Comparison of ENCODE assay signal across 9 mouse cellular contexts in the genomic region with DNA sequence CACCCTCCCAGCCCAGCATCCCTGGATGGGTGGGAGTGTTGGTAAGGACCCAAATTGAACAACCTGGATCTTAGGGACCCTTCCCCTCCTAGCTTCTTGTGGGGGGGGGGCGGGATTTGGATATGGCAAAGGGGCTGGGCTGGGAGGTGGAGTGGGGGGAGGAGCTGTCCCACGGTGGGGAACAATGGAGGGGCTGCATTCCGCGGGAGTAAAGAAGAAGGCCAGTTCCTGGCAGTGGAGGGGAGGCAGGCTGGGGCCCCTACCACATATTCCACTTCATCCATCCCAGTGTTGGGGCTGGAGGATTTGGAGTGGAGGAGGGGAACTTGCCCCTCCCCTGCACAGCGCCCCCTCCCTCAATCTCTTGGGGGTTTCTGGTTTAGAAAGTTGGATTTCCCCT. TPM values are rescaled to one million over a fixed set of nuclear protein-coding genes. Genes with fewer than 3 reads are reported as not detected.
DNase-seq lines count a peak whose midpoint lies in the region; ATAC-seq and TF ChIP-seq lines count a peak whose summit lies in the region.
"Had no signal": no experiment of that assay in that cellular context is flagged by ENCODE, and none has a peak within 500 bp of the region (broad histone marks: within the 10 kb centered on the region; RNA-seq: fewer than 3 reads in every experiment).

No protein-coding gene starts in this region.

- H3K79me2 ChIP-seq in heart, adult 2 months (replicated peaks; ENCODE audit: control insufficient read depth, insufficient read depth, low read length) = no peaks in the 10 kb centered on the region

- no peaks in the 10 kb centered on the region for H3K9me3 ChIP-seq in heart, embryonic 11.5 days (replicated peaks; ENCODE audit: control insufficient read depth, low read length)
- H3K9me3 ChIP-seq in embryonic facial prominence, embryonic 10.5 days = no peaks in the 10 kb centered on the region
- H3K9me3 ChIP-seq in hindbrain, postnatal 0 days (ENCODE audit: low read length) = no peaks in the 10 kb centered on the region
- no peaks in the 10 kb centered on the region for H3K9me3 ChIP-seq in midbrain, embryonic 16.5 days (replicated peaks; ENCODE audit: control insufficient read depth, low read length, poor library complexity, severe bottlenecking)

- no peak for ATAC-seq in heart, embryonic 11.5 days (replicated peaks; ENCODE audit: insufficient number of reproducible peaks, low FRiP score, low TSS enrichment)
- no peak for ATAC-seq in hindbrain, postnatal 0 days
- ATAC-seq in midbrain, embryonic 16.5 days = no peak

- H3K36me3 ChIP-seq in heart, embryonic 11.5 days (ENCODE audit: control insufficient read depth, insufficient read depth, low read length) = peaks cover 20% of the 10 kb centered on the region
- no peaks in the 10 kb centered on the region for H3K36me3 ChIP-seq in heart, adult 2 months (ENCODE audit: control insufficient read depth, insufficient read depth, low read length)
- peaks cover 46% of the 10 kb centered on the region for H3K36me3 ChIP-seq in embryonic facial prominence, embryonic 10.5 days (replicated peaks)
- peaks cover 19% of the 10 kb centered on the region for H3K36me3 ChIP-seq in hindbrain, postnatal 0 days (ENCODE audit: insufficient read depth, low read length)
- peaks cover 25% of the 10 kb centered on the region for H3K36me3 ChIP-seq in midbrain, embryonic 16.5 days (ENCODE audit: control insufficient read depth, insufficient read depth, low read length)

- no peak for TF ChIP-seq CTCF in heart, adult 2 months (IDR thresholded peaks at IDR 0.05)
- TF ChIP-seq CTCF in hindbrain, postnatal 0 days (IDR thresholded peaks at IDR 0.05; ENCODE audit: low read depth) = no peak

- TF ChIP-seq POLR2A in heart, adult 2 months (IDR thresholded peaks at IDR 0.05; ENCODE audit: insufficient read depth, low read depth, low read length) = no peak

- DNase-seq in heart, adult 2 months = no peak
- DNase-seq in embryonic facial prominence, embryonic 10.5 days (ENCODE audit: low spot score) = peak; percentile 72
- no peak for DNase-seq in hindbrain, postnatal 0 days (ENCODE audit: low spot score)
- DNase-seq in adrenal gland, postnatal 36 days = no peak
- DNase-seq in layer of hippocampus, postnatal 10 days (ENCODE audit: low spot score in 2 of 2) = no peak
- DNase-seq in adrenal gland, adult (ENCODE audit: inconsistent age in 2 of 2, low spot score in 1 of 2) = no peak
- DNase-seq: adrenal gland, postnatal 14 days had no signal

- H3K27ac ChIP-seq in heart, embryonic 11.5 days (ENCODE audit: low read depth, low read length) = peak overlapping the region; percentile 95
- H3K27ac ChIP-seq in heart, adult 2 months = no peak overlapping the region
- peak overlapping the region; percentile 100 for H3K27ac ChIP-seq in embryonic facial prominence, embryonic 10.5 days (replicated peaks)
- H3K27ac ChIP-seq in hindbrain, postnatal 0 days = peak overlapping the region; percentile 92
- H3K27ac ChIP-seq in midbrain, embryonic 16.5 days (ENCODE audit: low read length) = peak overlapping the region; percentile 99

- intact Hi-C loops in heart, adult 2 months (cut with DNase I) = loop anchor here (2.0 kb wide), 1 partner anchor 19 kb away; the partner anchor contains the start of genes Lamtor2 and Ubqln4

- no peaks in the 10 kb centered on the region for H3K27me3 ChIP-seq in heart, embryonic 11.5 days (ENCODE audit: control insufficient read depth, insufficient read depth, low read length)
- no peaks in the 10 kb centered on the region for H3K27me3 ChIP-seq in heart, adult 2 months (ENCODE audit: control insufficient read depth, insufficient read depth, low read length)
- no peaks in the 10 kb centered on the region for H3K27me3 ChIP-seq in embryonic facial prominence, embryonic 10.5 days (replicated peaks; ENCODE audit: low read depth, poor library complexity, severe bottlenecking)
- H3K27me3 ChIP-seq in hindbrain, postnatal 0 days (ENCODE audit: insufficient read depth, low read length) = no peaks in the 10 kb centered on the region
- H3K27me3 ChIP-seq in midbrain, embryonic 16.5 days (ENCODE audit: control insufficient read depth, insufficient read depth, low read depth, low read length) = no peaks in the 10 kb centered on the region

- peak overlapping the region; percentile 98 for H3K9ac ChIP-seq in heart, embryonic 11.5 days (ENCODE audit: low read depth, low read length)
- no peak overlapping the region for H3K9ac ChIP-seq in heart, adult 2 months (ENCODE audit: low read depth, low read length)
- H3K9ac ChIP-seq in hindbrain, postnatal 0 days (replicated peaks; ENCODE audit: low read length) = peak overlapping the region; percentile 94
- H3K9ac ChIP-seq in midbrain, embryonic 16.5 days (ENCODE audit: low read depth, low read length) = peak overlapping the region; percentile 100

- H3K4me3 ChIP-seq in heart, embryonic 11.5 days (ENCODE audit: low read depth, low read length) = peak overlapping the region; percentile 70
- H3K4me3 ChIP-seq in heart, adult 2 months = no peak overlapping the region
- H3K4me3 ChIP-seq in embryonic facial prominence, embryonic 10.5 days = peak overlapping the region; percentile 82
- peak overlapping the region; percentile 66 for H3K4me3 ChIP-seq in hindbrain, postnatal 0 days (ENCODE audit: low read length)
- peak overlapping the region; percentile 60 for H3K4me3 ChIP-seq in midbrain, embryonic 16.5 days (ENCODE audit: low read depth, low read length)

- 12% methylated on average over 5 of the region's 5 CpGs for WGBS in heart, embryonic 11.5 days (ENCODE audit: insufficient replicate concordance)
- WGBS in heart, adult 2 months = 45% methylated on average over 4 of the region's 5 CpGs
- under 1% methylated on average over 5 of the region's 5 CpGs for WGBS in embryonic facial prominence, embryonic 10.5 days
- 2% methylated on average over 5 of the region's 5 CpGs for WGBS in hindbrain, postnatal 0 days
- WGBS in midbrain, embryonic 16.5 days = 0% methylated on average over 3 of the region's 5 CpGs

- no peak for TF ChIP-seq EP300 in heart, adult 2 months (IDR thresholded peaks at IDR 0.05; ENCODE audit: insufficient read depth, low read depth, low read length)

- peaks cover 68% of the 10 kb centered on the region for H3K4me1 ChIP-seq in heart, embryonic 11.5 days (ENCODE audit: control insufficient read depth, insufficient read depth, low read length)
- peaks cover 3% of the 10 kb centered on the region; the same call in 1 of the 2 replicates for H3K4me1 ChIP-seq in heart, adult 2 months (ENCODE audit: control insufficient read depth, insufficient read depth, low read length)
- H3K4me1 ChIP-seq in embryonic facial prominence, embryonic 10.5 days = peaks cover 70% of the 10 kb centered on the region
- peaks cover 47% of the 10 kb centered on the region for H3K4me1 ChIP-seq in hindbrain, postnatal 0 days (ENCODE audit: insufficient read depth, low read length)
- H3K4me1 ChIP-seq in midbrain, embryonic 16.5 days (ENCODE audit: control insufficient read depth, insufficient read depth, low read length) = peaks cover 64% of the 10 kb centered on the region

- H3K4me2 ChIP-seq in heart, embryonic 11.5 days = peak overlapping the region; percentile 85
- H3K4me2 ChIP-seq in hindbrain, postnatal 0 days (ENCODE audit: low read depth, low read length) = peak overlapping the region; percentile 87
- H3K4me2 ChIP-seq in midbrain, embryonic 16.5 days (ENCODE audit: low read length) = peak overlapping the region; percentile 93

RNA-seq across cellular contexts. Expression of gene Mex3a, which starts 1.5 kb away (rescaled TPM):
- 16.5 and 16.9 TPM in 2 replicates for polyA plus RNA-seq in heart, embryonic 11.5 days (2014; fragmentation: Nextera tagmentation; extraction: Ambion mirVana)
- total RNA-seq in heart, adult 2 months (2021) = under 1 TPM; 0.42 to 0.45 TPM
- 0.27 and 0.59 TPM in 2 replicates for polyA plus RNA-seq in heart, adult 2 months (2012; rRNA removed)
- polyA plus RNA-seq in embryonic facial prominence, embryonic 10.5 days (2016; fragmentation: Nextera tagmentation; extraction: Ambion mirVana) = 33.6 and 37.4 TPM in 2 replicates
- total RNA-seq in hindbrain, postnatal 0 days (2014; rRNA removed) = 52.3 and 54.5 TPM in 2 replicates
- 13.9 and 15.3 TPM in 2 replicates for polyA plus RNA-seq in hindbrain, postnatal 0 days (2015; fragmentation: Nextera tagmentation; extraction: Ambion mirVana)
- polyA plus RNA-seq in midbrain, embryonic 16.5 days (2015; fragmentation: Nextera tagmentation; extraction: Ambion mirVana) = 28.6 and 33.0 TPM in 2 replicates
- 1 to 10 TPM; 3.1 to 4.3 TPM for total RNA-seq in adrenal gland, postnatal 36 days (2021)
- total RNA-seq in layer of hippocampus, postnatal 10 days (2021) = 10 to 100 TPM; 17.0 to 18.5 TPM

RNA-seq across cellular contexts. Expression of gene Rab25, which starts 14.4 kb away (rescaled TPM):
- 0.21 TPM in 1 of 2 replicates, not detected in the other for polyA plus RNA-seq in heart, embryonic 11.5 days (2014; fragmentation: Nextera tagmentation; extraction: Ambion mirVana)
- not detected for total RNA-seq in heart, adult 2 months (2021)
- polyA plus RNA-seq in heart, adult 2 months (2012; rRNA removed) = 2.2 TPM in 1 of 2 replicates, not detected in the other
- polyA plus RNA-seq in embryonic facial prominence, embryonic 10.5 days (2016; fragmentation: Nextera tagmentation; extraction: Ambion mirVana) = 4.9 and 5.8 TPM in 2 replicates
- total RNA-seq in hindbrain, postnatal 0 days (2014; rRNA removed) = not detected in 2 replicates
- polyA plus RNA-seq in hindbrain, postnatal 0 days (2015; fragmentation: Nextera tagmentation; extraction: Ambion mirVana) = 0.44 and 1.3 TPM in 2 replicates
- polyA plus RNA-seq in midbrain, embryonic 16.5 days (2015; fragmentation: Nextera tagmentation; extraction: Ambion mirVana) = 0.69 TPM in 1 of 2 replicates, not detected in the other
- total RNA-seq in adrenal gland, postnatal 36 days (2021) = not detected
- total RNA-seq in layer of hippocampus, postnatal 10 days (2021) = not detected
- total RNA-seq: adrenal gland, postnatal 14 days had no signal

RNA-seq across cellular contexts. Expression of gene Lamtor2, which starts 19.2 kb away (rescaled TPM):
- 86.9 and 110 TPM in 2 replicates for polyA plus RNA-seq in heart, embryonic 11.5 days (2014; fragmentation: Nextera tagmentation; extraction: Ambion mirVana)
- 100 to 1,000 TPM in 1 of 2 experiments, 10 to 100 TPM in 1; 94.3 to 104 TPM for total RNA-seq in heart, adult 2 months (2021)
- polyA plus RNA-seq in heart, adult 2 months (2012; rRNA removed) = 118 TPM in 2 replicates
- 158 and 161 TPM in 2 replicates for polyA plus RNA-seq in embryonic facial prominence, embryonic 10.5 days (2016; fragmentation: Nextera tagmentation; extraction: Ambion mirVana)
- 45.1 and 59.2 TPM in 2 replicates for total RNA-seq in hindbrain, postnatal 0 days (2014; rRNA removed)
- polyA plus RNA-seq in hindbrain, postnatal 0 days (2015; fragmentation: Nextera tagmentation; extraction: Ambion mirVana) = 189 and 198 TPM in 2 replicates
- 181 and 193 TPM in 2 replicates for polyA plus RNA-seq in midbrain, embryonic 16.5 days (2015; fragmentation: Nextera tagmentation; extraction: Ambion mirVana)
- total RNA-seq in adrenal gland, postnatal 36 days (2021) = 100 to 1,000 TPM; 142 to 148 TPM
- total RNA-seq in layer of hippocampus, postnatal 10 days (2021) = 100 to 1,000 TPM; 117 to 126 TPM

RNA-seq across cellular contexts. Expression of gene Ubqln4, which starts 19.9 kb away (rescaled TPM):
- 48.8 and 49.5 TPM in 2 replicates for polyA plus RNA-seq in heart, embryonic 11.5 days (2014; fragmentation: Nextera tagmentation; extraction: Ambion mirVana)
- total RNA-seq in heart, adult 2 months (2021) = 10 to 100 TPM; 70.1 to 76.5 TPM
- 69.3 and 86.7 TPM in 2 replicates for polyA plus RNA-seq in heart, adult 2 months (2012; rRNA removed)
- polyA plus RNA-seq in embryonic facial prominence, embryonic 10.5 days (2016; fragmentation: Nextera tagmentation; extraction: Ambion mirVana) = 68.6 and 77.9 TPM in 2 replicates
- 119 and 131 TPM in 2 replicates for total RNA-seq in hindbrain, postnatal 0 days (2014; rRNA removed)
- polyA plus RNA-seq in hindbrain, postnatal 0 days (2015; fragmentation: Nextera tagmentation; extraction: Ambion mirVana) = 29.4 and 29.8 TPM in 2 replicates
- 39.8 and 41.3 TPM in 2 replicates for polyA plus RNA-seq in midbrain, embryonic 16.5 days (2015; fragmentation: Nextera tagmentation; extraction: Ambion mirVana)
- total RNA-seq in adrenal gland, postnatal 36 days (2021) = 10 to 100 TPM; 73.3 to 74.2 TPM
- total RNA-seq in layer of hippocampus, postnatal 10 days (2021) = 10 to 100 TPM; 79.9 to 81.8 TPM

RNA-seq across cellular contexts. Expression of gene Lmna, which starts 23.9 kb away (rescaled TPM):
- polyA plus RNA-seq in heart, embryonic 11.5 days (2014; fragmentation: Nextera tagmentation; extraction: Ambion mirVana) = 78.2 and 82.0 TPM in 2 replicates
- 100 to 1,000 TPM; 117 to 138 TPM for total RNA-seq in heart, adult 2 months (2021)
- 67.3 and 85.2 TPM in 2 replicates for polyA plus RNA-seq in heart, adult 2 months (2012; rRNA removed)
- 15.2 and 17.9 TPM in 2 replicates for polyA plus RNA-seq in embryonic facial prominence, embryonic 10.5 days (2016; fragmentation: Nextera tagmentation; extraction: Ambion mirVana)
- total RNA-seq in hindbrain, postnatal 0 days (2014; rRNA removed) = 59.7 and 60.8 TPM in 2 replicates
- 59.1 and 61.1 TPM in 2 replicates for polyA plus RNA-seq in hindbrain, postnatal 0 days (2015; fragmentation: Nextera tagmentation; extraction: Ambion mirVana)
- polyA plus RNA-seq in midbrain, embryonic 16.5 days (2015; fragmentation: Nextera tagmentation; extraction: Ambion mirVana) = 51.0 and 59.7 TPM in 2 replicates
- total RNA-seq in adrenal gland, postnatal 36 days (2021) = 100 to 1,000 TPM; 109 to 141 TPM
- 10 to 100 TPM; 46.2 to 50.5 TPM for total RNA-seq in layer of hippocampus, postnatal 10 days (2021)
